Mouse (Mus musculus) liver, embryonic 14.5 days (tissue): ENCODE results near the gene Cbln1.

ENCODE experiments used
- CTCF ChIP-seq: IDR thresholded peaks from 2 replicates; pipeline ENCODE4 v1.5.1; 2016; ENCODE audit warnings: antibody characterized with exemption, low read depth, control low read depth
- EP300 ChIP-seq: IDR thresholded peaks from 2 replicates; pipeline ENCODE4 v1.6.1; 2016; ENCODE audit warnings: antibody characterized with exemption, low read depth

DNA sequence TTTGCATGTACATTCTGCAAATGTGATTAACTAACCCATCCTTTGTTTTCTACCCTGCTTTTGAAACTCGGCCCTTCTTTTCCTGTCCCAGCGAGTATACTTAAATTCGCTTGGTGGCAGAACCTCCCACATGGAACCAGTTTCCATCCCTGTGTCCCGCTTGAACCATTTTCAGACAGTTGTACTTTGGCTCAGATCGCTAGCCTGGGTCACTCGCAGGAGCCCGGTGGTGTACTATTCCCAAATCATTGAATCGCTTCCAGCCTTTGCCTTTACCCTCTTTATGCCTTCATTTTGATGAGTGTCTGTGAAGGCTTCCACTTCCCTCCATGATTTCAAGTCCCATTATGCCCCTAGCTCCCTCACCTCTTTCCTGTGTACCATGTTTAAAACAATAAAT, 2.0 kb upstream of the Cbln1 start:
- TF ChIP-seq CTCF (no peak), EP300 (no peak)
